Mouse (Mus musculus): Measurements from ENCODE around the gene Dnase1.
"Not testable (repeated sequence)": the region's sequence is repeated elsewhere in the genome, so short reads cannot be mapped to it uniquely, and the experiment has no call there.

The Dnase1 gene

GRCm38 (mm10) chr16:4044093-4044492 lies 7.4 kb downstream of the Dnase1 start:
- no peak for DNase-seq (ENCODE audit: low spot score)

GRCm38 (mm10) chr16:4045524-4045923 lies 8.8 kb downstream of the Dnase1 start:
- no peak for DNase-seq (ENCODE audit: low spot score)

GRCm38 (mm10) chr16:4052601-4053000 lies 15.9 kb downstream of the Dnase1 start:
- no peak for DNase-seq (ENCODE audit: low spot score)

- no peak for DNase-seq (ENCODE audit: low spot score)
Measured at GRCm38 (mm10) chr16:4053811-4054210, 17.1 kb downstream of the Dnase1 start.

- DNase-seq (ENCODE audit: low spot score): no peak
Measured at GRCm38 (mm10) chr16:4064945-4065344, 28.2 kb downstream of the Dnase1 start.

GRCm38 (mm10) chr16:4068588-4068987 lies 31.8 kb downstream of the Dnase1 start:
- DNase-seq (ENCODE audit: low spot score): peak; percentile 15

- DNase-seq (ENCODE audit: low spot score): no peak
Measured at GRCm38 (mm10) chr16:4074297-4074696, 37.6 kb downstream of the Dnase1 start.

- DNase-seq (ENCODE audit: low spot score): no peak
Measured at GRCm38 (mm10) chr16:4074836-4075235, 38.1 kb downstream of the Dnase1 start.

GRCm38 (mm10) chr16:4077384-4078061 lies 40.8 kb downstream of the Dnase1 start, which contains the start of gene Trap1:
Gene Trap1, minus strand, starts transcription at chr16:4077827.
- DNase-seq (ENCODE audit: low spot score): peak; percentile 85

GRCm38 (mm10) chr16:4078302-4078701 lies 41.6 kb downstream of the Dnase1 start:
- DNase-seq (ENCODE audit: low spot score): not testable (repeated sequence)

GRCm38 (mm10) chr16:4079656-4080055 lies 42.9 kb downstream of the Dnase1 start:
- DNase-seq (ENCODE audit: low spot score): no peak

- not testable (repeated sequence) for DNase-seq (ENCODE audit: low spot score)
Measured at GRCm38 (mm10) chr16:4080419-4080818, 43.7 kb downstream of the Dnase1 start.

GRCm38 (mm10) chr16:4085051-4085450 lies 48.3 kb downstream of the Dnase1 start:
- DNase-seq (ENCODE audit: low spot score): no peak

GRCm38 (mm10) chr16:4085851-4086387 lies 49.2 kb downstream of the Dnase1 start:
- no peak for DNase-seq (ENCODE audit: low spot score)

- no peak for DNase-seq (ENCODE audit: low spot score)
Measured at GRCm38 (mm10) chr16:4087214-4087913, 50.6 kb downstream of the Dnase1 start.
